Mouse (Mus musculus) right cerebral cortex, adult 2 months (tissue): ENCODE results near the gene Ube2v1.

Source experiments
- DNase-seq, 2 experiments: peaks; one replicate each; pipeline ENCODE4 v3.0.0; 2021 to 2022; ENCODE audit warnings: low spot score in 2 of 2

Gene Ube2v1

DNA sequence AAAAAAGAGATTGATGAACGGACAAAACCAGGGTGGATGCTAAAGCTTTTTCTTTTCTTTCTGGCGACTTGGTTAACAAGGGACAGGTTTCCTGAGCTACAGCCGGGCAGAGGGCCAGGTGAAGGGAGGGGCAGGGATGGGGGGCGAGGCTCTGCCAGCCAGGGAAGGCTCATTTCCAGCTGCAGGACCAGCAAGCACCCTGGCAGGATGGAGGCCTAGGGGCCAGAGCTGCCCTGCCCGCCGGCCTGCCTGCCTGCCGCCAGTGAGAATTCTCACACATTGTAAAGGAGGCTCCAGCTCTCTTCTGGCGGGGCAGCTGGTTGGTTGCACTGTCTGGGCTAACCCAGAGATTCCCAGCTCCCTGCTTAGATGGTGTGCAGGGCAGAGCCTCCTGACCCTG lies 69.8 kb downstream of the Ube2v1 start:
- DNase-seq, result no peak

DNA sequence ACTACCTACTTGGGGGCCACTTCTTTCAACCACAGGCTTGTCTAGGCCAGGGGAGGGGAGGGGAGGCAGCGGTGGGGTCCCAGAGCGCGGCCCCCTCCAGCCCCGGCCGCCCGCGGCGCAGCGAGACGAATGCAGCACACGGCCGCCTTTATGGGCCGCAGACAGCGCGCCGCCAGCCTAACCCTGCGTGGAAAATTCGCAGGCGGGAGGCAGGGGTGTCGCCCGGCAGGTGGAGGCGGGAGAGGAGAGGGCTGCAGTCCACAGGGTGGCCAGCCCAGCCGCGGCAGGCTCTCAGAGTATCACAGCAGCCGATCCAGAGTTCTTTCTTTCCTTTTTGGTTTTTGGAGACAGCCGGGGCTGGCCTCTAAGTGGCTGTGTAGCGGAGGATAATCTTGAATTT lies 72.5 kb downstream of the Ube2v1 start:
- no peak for DNase-seq
